Mouse (Mus musculus): Measurements from ENCODE around the gene BC051019.
A peak's percentile ranks its signal among the peaks of the same experiment; 100 is the strongest.

BC051019 gene

GRCm38 (mm10) chr7:109708961-109709382 lies 14.7 kb downstream of the BC051019 start:
- DNase-seq (ENCODE audit: low spot score in 2 of 2): no peak

- DNase-seq (ENCODE audit: low spot score in 2 of 2): peak; percentile 51 to 59
Observed at GRCm38 (mm10) chr7:109707023-109707785, 16.4 kb downstream of the BC051019 start.

GRCm38 (mm10) chr7:109704461-109704860 lies 19.2 kb downstream of the BC051019 start:
- DNase-seq (ENCODE audit: low spot score in 2 of 2): no peak

GRCm38 (mm10) chr7:109704016-109704377 lies 19.7 kb downstream of the BC051019 start:
- no peak for DNase-seq (ENCODE audit: low spot score in 2 of 2)

- DNase-seq (ENCODE audit: low spot score in 2 of 2): peak; percentile 95 to 96
Observed at GRCm38 (mm10) chr7:109703190-109704015, 20.2 kb downstream of the BC051019 start, which contains the start of the genes St5 and Akip1. Gene St5, minus strand, starts transcription at chr7:109703605. Gene Akip1, plus strand, starts transcription at chr7:109703690.

GRCm38 (mm10) chr7:109702721-109703120 lies 20.9 kb downstream of the BC051019 start:
- no peak for DNase-seq (ENCODE audit: low spot score in 2 of 2)

- DNase-seq (ENCODE audit: low spot score in 2 of 2): no peak
Observed at GRCm38 (mm10) chr7:109700213-109700612, 23.4 kb downstream of the BC051019 start.

GRCm38 (mm10) chr7:109695339-109695726 lies 28.3 kb downstream of the BC051019 start:
- no peak for DNase-seq (ENCODE audit: low spot score in 2 of 2)

- no peak for DNase-seq (ENCODE audit: low spot score in 2 of 2)
Observed at GRCm38 (mm10) chr7:109694576-109695338, 28.9 kb downstream of the BC051019 start.

GRCm38 (mm10) chr7:109690961-109691360 lies 32.7 kb downstream of the BC051019 start:
- DNase-seq (ENCODE audit: low spot score in 2 of 2): no peak

- no peak for DNase-seq (ENCODE audit: low spot score in 2 of 2)
Observed at GRCm38 (mm10) chr7:109690101-109690500, 33.5 kb downstream of the BC051019 start.

- no peak for DNase-seq (ENCODE audit: low spot score in 2 of 2)
Observed at GRCm38 (mm10) chr7:109686585-109687128, 37.0 kb downstream of the BC051019 start.

GRCm38 (mm10) chr7:109680879-109681278 lies 42.8 kb downstream of the BC051019 start:
- DNase-seq (ENCODE audit: low spot score in 2 of 2): no peak

GRCm38 (mm10) chr7:109680284-109680683 lies 43.4 kb downstream of the BC051019 start:
- DNase-seq (ENCODE audit: low spot score in 2 of 2): no peak

- DNase-seq (ENCODE audit: low spot score in 2 of 2): no peak
Observed at GRCm38 (mm10) chr7:109674944-109675628, 48.6 kb downstream of the BC051019 start.

- peak; percentile 90 to 93 for DNase-seq (ENCODE audit: low spot score in 2 of 2)
Observed at GRCm38 (mm10) chr7:109671581-109672471, 51.8 kb downstream of the BC051019 start.

GRCm38 (mm10) chr7:109669426-109670170 lies 54.1 kb downstream of the BC051019 start:
- DNase-seq (ENCODE audit: low spot score in 2 of 2): no peak

GRCm38 (mm10) chr7:109666664-109667063 lies 57.0 kb downstream of the BC051019 start:
- DNase-seq (ENCODE audit: low spot score in 2 of 2): no peak

- DNase-seq (ENCODE audit: low spot score in 2 of 2): no peak
Observed at GRCm38 (mm10) chr7:109662626-109663025, 61.0 kb downstream of the BC051019 start.
